Mouse (Mus musculus) lung, postnatal 0 days (tissue): Measurements from ENCODE around the gene Bcl2l15.

Source experiments
- CTCF ChIP-seq: IDR thresholded peaks from 2 replicates; pipeline ENCODE4 v1.5.1; 2016; ENCODE audit warnings: antibody characterized with exemption, mild to moderate bottlenecking
- EP300 ChIP-seq: IDR thresholded peaks from 2 replicates; pipeline ENCODE4 v1.6.1; 2016; ENCODE audit warnings: antibody characterized with exemption, mild to moderate bottlenecking, control low read depth

DNA sequence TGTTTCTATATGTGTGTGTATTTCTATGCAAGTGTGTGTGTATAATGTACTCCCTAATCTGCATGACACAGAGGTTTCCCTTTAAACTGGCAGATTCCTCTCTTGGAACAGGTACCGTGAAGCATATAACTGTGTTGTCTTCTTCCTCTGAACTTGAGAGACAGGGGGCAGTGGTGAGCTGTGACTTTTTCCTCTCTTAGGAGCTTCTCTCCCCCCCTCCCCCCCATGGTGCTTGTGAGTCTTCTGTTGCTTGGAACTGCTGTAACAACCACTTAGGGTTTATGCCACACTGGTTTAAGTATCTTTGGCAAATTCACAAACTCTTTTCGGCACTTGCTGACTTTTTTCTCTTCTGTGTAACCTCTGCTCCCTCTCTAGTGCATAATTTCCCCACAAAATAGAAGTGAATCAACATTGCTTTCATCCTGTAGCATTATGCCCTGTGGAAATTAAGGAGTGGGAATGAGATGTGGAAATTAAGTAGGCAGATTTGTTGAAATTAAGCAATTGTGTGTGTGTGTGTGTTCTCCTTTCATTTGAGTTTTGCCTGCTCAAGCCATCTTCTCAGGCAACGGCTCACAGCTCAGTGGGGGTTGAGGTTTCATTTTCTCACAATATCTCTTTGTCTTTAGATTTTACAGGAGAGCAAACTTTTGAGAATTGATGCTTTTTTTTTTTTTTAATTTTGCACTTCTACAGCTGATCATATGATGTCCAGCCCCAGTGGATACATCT lies 20.3 kb downstream of the Bcl2l15 start:
- peak; percentile 72 for TF ChIP-seq CTCF
- TF ChIP-seq EP300, result no peak
